Mouse (Mus musculus): ENCODE measurements around the gene Scn1a.

GRCm38 (mm10) chr2:66463916-66464315, 23.3 kb upstream of the Scn1a start:
- TF ChIP-seq CTCF (IDR thresholded peaks at IDR 0.05; ENCODE audit: control insufficient read depth, insufficient read depth, low read length) (no peak), POLR2A (IDR thresholded peaks at IDR 0.05; ENCODE audit: borderline replicate concordance, control insufficient read depth, low read depth, low read length) (no peak)
